Mouse (Mus musculus): ENCODE results near the gene Cmklr1.

Gene Cmklr1

GRCm38 (mm10) chr5:113650035-113650865, at the start of gene Cmklr1:
Gene Cmklr1 (minus strand): TSS chr5:113650426.
- no peak for DNase-seq (ENCODE audit: extremely low read depth, low read depth, low spot score)

DNA sequence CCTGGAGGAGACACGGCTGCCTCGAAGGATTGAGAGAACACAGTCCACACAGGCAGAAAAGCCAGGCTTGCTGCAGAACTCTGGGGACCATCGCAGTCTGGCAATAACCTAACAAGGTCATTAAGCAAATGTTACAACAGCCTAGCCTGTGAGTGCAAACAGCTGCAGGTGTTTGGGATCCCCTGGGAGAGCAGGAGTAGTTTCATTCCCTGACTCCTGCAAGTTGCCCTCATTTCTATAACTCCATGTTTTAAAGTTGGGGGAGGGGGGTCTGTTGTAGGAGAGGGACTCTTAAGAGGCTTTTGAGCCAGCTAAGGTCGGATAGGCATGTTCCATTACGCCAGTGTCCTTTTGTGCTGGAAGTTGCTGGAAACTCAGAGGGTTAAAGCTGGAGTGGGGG, 44.2 kb upstream of the Cmklr1 start:
- no peak for DNase-seq (ENCODE audit: extremely low read depth, low read depth, low spot score)

DNA sequence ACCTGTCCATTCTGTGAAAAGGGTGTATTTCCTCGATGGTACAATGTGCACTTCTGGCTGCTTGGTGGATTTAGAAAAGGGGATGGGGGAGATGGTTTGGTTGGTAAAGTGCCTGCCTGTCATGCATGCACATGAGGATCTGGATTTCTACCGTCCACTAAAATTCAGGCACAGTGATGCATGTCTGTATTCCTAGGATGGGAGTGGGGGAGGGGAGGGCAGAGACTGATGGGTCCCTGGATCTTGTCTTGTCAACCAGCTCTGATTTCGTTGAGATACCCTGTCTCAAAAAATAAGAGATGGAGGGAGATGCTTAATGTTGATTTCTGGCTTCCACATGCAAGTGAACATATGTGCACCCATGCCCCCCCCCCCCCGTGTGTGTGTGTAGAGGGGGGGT, 43.8 kb upstream of the Cmklr1 start:
- no peak for DNase-seq (ENCODE audit: extremely low read depth, low read depth, low spot score)

DNA sequence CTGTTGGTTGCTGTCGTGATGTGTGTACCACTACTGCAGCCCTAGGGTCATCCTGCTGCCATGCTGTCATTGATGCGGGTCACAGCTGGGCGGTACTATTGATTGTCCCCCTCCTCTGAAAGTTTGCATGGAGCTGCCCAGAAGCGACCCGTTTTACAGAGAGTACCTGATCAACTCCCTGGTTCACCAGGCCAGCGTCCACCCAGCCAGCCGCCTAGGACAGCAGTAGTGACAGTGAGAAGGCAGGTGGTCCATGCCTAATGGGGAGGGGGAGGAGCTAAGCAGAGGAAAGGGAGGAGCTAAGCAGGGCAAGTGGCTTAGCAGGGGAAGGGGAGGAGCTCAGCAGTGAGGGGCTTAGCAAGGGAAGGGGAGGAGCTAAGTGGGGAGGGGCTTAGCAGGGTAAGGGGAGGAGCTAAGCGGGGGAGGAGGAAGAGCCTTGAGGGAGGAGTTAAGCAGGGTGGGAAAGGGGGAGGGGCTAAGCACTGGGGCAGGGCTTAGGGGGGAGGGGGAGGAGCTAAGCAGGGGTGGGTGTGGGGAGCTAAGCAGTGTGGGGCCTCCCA, 43.0 kb upstream of the Cmklr1 start:
- no peak for DNase-seq (ENCODE audit: extremely low read depth, low read depth, low spot score)

GRCm38 (mm10) chr5:113690866-113691265, 40.6 kb upstream of the Cmklr1 start:
- no peak for DNase-seq (ENCODE audit: extremely low read depth, low read depth, low spot score)

DNA sequence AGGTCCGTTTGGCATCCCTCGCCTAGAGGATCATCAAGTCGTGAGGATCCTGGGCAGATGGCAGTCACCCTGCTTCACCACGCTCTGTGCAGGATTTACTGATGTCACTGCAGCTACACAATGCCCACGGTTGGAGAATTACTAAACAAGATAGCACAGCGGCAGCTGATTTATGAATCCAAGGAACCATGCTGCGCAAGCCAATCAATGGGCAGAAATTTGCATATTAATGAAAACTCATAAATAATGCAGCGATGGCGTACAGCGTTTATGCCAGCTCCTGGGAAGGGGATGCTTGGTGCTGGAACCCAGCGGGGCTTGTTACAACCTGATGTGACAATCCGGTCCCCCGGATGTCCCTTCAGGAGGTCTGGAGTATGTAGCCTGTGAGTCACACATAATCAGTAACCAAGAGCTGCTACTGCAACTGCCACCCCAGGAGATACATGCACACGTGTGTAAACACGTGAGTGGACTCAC, 39.9 kb upstream of the Cmklr1 start:
- no peak for DNase-seq (ENCODE audit: extremely low read depth, low read depth, low spot score)

DNA sequence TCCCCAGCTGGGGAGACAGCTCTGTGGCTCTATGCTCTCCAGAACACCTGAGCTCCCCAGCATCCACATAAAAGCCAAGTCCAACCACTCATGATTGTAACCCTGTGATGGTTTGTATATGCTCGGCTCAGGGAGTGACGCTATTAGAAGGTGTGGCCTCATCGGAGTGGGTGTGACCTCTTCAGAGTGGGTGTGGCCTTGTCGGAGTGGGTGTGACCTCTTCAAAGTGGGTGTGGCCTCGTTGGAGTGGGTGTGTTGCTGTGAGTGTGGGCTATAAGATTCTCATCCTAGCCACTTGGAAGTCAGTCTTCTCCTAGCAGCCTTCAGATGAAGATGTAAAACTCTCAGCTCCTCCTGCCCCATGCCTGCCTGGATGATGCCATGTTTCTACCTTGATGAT, 37.3 kb upstream of the Cmklr1 start:
- DNase-seq (ENCODE audit: extremely low read depth, low read depth, low spot score) = no peak

DNA sequence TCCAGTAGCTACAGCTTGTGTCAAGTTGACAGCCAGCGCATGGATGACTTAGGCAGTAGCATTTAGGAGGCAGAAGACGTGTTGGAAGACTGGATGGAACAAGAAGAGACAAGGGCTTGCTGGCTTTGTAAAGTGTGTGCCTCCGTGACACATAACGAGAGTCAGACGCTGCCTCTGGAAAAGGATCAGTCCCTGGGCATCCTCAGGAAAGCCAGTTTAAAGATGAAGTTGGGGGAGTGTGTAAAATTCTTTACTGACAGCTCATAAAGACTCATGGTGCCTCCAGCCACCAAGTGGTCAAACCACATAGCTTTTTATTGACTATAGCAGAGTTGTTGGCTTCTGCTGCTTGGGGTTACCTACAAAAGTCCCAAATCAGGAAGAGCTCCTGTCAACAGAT, 35.2 kb upstream of the Cmklr1 start:
- no peak for DNase-seq (ENCODE audit: extremely low read depth, low read depth, low spot score)

DNA sequence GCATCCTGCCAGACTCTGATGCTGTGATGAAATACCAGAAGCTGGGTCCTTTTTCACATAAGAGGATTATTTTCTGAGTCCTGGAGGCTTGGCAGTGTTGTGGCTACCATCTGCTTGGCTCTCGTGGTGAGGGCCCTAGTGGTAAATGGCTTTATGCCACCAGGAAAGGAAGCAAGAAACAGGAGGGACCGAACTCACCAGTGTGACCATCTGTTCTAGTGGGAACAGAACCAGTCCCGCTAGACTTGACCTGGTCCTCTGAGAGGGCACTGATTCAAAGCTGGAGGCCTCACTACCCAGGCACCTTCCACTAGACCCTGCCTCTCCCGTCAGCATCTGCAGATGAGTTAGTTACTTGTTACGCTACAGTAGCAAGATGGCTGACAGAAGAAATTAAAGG, 33.0 kb upstream of the Cmklr1 start:
- DNase-seq (ENCODE audit: extremely low read depth, low read depth, low spot score) = no peak

DNA sequence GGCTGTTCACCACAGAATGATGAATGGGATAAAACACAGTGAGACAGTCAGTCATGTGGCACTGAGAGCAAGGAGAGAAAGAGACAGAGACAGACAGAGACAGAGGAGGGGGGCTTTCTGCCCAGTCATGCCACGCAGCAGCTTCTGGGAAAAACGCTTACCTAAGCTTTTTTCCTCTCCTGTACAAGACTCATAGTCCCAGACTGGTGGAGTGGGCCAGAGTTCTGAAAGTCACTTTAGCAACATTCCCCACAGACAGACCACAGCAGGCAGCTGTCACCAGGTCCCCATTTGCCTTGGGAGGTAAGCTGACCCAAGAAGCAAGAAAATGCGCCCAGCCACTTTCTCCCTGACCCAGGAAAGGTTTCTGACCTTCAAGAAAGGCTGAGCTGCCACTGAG, 32.2 kb upstream of the Cmklr1 start:
- DNase-seq (ENCODE audit: extremely low read depth, low read depth, low spot score) = no peak

DNA sequence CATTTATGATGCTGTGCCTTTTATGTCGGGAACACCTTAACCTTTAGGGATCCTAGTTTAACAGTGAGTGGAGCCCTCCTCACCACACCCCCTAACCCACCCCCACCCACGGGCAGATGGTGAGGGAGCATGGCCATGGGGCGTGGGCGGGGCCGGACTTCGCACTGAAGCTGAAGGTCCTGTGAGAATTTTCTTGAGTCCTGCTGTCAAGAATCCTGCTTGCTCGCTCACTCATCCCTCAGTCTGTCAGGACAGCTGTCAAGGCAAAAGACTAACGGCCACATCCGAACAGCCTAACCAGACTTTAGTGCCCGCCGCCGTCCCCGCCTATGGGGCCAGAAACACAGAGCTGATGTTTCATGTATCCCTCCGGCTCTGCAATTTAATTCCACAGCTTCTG, 31.0 kb upstream of the Cmklr1 start:
- no peak for DNase-seq (ENCODE audit: extremely low read depth, low read depth, low spot score)

GRCm38 (mm10) chr5:113679509-113679908, 29.3 kb upstream of the Cmklr1 start:
- DNase-seq (ENCODE audit: extremely low read depth, low read depth, low spot score) = no peak

- DNase-seq (ENCODE audit: extremely low read depth, low read depth, low spot score) = no peak
These were observed 28.7 kb upstream of the Cmklr1 start for GRCm38 (mm10) chr5:113678743-113679452.

DNA sequence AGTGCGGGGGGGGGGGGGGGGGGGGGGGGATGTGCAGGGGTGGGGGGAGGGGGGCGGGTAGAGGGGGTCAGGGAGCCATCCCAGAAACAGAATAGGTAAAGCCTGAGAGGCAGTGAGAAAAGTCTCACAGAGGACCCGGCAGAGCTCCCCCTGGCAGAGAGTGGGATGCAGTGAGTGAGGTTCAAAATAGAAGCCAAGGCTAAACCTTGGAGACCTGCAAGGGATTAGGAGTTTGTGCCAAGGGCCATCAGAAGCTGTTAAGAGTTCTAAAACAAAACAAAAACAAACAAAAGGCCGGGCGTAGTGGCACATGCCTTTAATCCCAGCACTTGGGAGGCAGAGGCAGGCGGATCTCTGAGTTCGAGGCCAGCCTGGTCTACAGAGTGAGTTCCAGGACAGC, 27.3 kb upstream of the Cmklr1 start:
- DNase-seq (ENCODE audit: extremely low read depth, low read depth, low spot score) = no peak

- DNase-seq (ENCODE audit: extremely low read depth, low read depth, low spot score) = no peak
These were observed 24.6 kb upstream of the Cmklr1 start for GRCm38 (mm10) chr5:113674851-113675250.

GRCm38 (mm10) chr5:113672456-113672855, 22.2 kb upstream of the Cmklr1 start:
- DNase-seq (ENCODE audit: extremely low read depth, low read depth, low spot score) = no peak

GRCm38 (mm10) chr5:113670597-113670996, 20.4 kb upstream of the Cmklr1 start:
- no peak for DNase-seq (ENCODE audit: extremely low read depth, low read depth, low spot score)

- no peak for DNase-seq (ENCODE audit: extremely low read depth, low read depth, low spot score)
These were observed 19.9 kb upstream of the Cmklr1 start for GRCm38 (mm10) chr5:113670110-113670509.

- no peak for DNase-seq (ENCODE audit: extremely low read depth, low read depth, low spot score)
These were observed 14.5 kb upstream of the Cmklr1 start for GRCm38 (mm10) chr5:113664629-113665195.

- DNase-seq (ENCODE audit: extremely low read depth, low read depth, low spot score) = no peak
These were observed 13.9 kb upstream of the Cmklr1 start for GRCm38 (mm10) chr5:113664127-113664526.

DNA sequence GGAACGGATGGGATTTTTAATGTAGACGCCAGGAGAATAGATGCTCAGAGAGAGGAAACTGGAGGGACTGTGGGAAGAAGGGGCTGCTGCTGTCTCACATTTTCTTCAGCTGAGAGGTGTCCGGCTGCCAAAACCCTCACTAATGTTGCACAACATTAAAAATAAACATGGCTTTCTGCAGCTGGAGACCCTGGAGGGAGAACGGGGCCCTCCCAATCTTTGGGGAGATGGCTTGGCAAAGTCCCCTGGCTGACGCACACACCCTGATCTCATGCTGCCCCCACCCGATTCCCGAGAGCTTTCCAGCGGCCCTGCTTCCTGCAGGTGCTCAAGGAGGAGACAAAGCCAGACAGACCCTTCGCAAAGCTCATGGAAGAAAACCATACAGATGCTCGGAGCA, 10.6 kb upstream of the Cmklr1 start:
- DNase-seq (ENCODE audit: extremely low read depth, low read depth, low spot score) = no peak

DNA sequence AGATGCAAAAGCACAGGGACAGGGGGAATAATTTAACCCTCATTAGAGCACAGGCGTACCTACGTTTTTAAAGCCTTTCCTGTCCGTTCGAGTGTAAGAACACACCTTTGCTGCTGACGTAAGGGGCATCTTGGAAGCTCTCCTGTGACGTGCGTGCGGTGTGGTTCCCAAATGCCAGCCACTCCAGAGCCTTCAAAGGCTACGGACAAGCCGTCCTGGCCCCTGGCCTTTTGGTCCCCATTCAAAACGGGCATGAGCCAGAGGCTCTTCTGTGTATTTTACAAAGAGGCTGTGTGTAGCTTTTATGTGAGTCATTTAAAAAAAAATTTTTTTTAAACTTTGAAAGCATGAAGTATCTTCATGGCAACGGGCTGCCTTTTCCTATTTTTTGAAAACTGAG, 4.6 kb upstream of the Cmklr1 start:
- no peak for DNase-seq (ENCODE audit: extremely low read depth, low read depth, low spot score)
